Mouse (Mus musculus): ENCODE results near the gene Armh3.

Armh3 gene

GRCm38 (mm10) chr19:45789888-45790874 lies 208.1 kb downstream of the Armh3 start:
- no peak for DNase-seq (ENCODE audit: low spot score in 2 of 2)

DNA sequence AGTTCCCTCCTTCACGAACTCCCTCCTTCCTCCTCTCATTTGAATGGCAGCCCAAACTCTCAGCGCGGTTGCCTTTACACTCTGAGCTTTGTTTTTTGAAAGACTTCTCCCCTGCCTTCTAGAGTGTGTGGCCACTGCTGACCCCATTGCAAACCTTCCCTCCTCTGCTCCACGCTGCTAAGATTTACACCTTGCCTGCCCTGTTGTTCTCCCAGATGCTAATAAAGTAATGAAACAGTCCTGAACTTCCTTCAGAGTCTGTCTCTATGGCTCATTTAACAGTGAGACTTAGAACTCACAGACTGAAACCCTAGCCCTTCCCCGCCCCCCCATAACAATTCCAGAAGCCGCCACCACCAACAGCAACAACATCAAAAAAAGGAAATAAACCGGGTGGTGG lies 208.9 kb downstream of the Armh3 start:
- no peak for DNase-seq (ENCODE audit: low spot score in 2 of 2)

- DNase-seq (ENCODE audit: low spot score in 2 of 2), result no peak
Measured at GRCm38 (mm10) chr19:45788337-45788736, 210.0 kb downstream of the Armh3 start.

- no peak for DNase-seq (ENCODE audit: low spot score in 2 of 2)
Measured at GRCm38 (mm10) chr19:45787450-45787849, 210.8 kb downstream of the Armh3 start.

GRCm38 (mm10) chr19:45785470-45785869 lies 212.8 kb downstream of the Armh3 start:
- DNase-seq (ENCODE audit: low spot score in 2 of 2), result no peak

DNA sequence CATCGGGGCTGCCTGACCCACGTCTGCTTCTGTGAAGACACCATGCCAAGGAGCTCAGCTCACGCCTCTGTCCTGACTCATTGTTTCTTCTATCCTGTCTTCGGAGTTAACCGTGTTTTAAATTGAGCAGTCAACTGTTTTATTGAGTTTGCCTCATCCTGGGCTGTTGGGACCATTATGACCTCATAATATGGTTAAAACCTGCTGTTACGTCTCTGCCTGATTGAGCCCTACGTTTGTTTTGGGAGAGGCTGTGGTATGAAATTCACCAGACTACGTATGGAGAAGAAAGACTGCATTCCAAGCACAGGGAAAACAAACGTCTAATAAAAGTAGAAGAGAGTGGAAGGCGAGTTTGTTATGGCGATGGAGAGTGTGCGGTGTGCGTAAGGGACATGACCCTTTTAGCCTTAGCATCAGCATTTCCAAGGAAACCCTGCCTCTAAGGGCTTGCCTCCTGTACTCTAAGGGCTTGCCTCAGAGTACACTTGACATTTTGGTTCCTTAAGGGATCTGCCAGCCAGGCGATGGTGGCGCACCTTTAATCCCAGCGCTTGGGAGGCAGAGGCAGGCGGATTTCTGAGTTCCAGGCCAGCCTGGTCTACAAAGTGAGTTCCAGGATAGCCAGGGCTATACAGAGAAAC lies 214.2 kb downstream of the Armh3 start:
- DNase-seq (ENCODE audit: low spot score in 2 of 2), result no peak

- peak; percentile 96 for DNase-seq (ENCODE audit: low spot score in 2 of 2)
Measured at GRCm38 (mm10) chr19:45783181-45783932, 214.9 kb downstream of the Armh3 start, which contains the start of gene Mgea5. TSS of gene Mgea5 (minus strand) at chr19:45783837.

DNA sequence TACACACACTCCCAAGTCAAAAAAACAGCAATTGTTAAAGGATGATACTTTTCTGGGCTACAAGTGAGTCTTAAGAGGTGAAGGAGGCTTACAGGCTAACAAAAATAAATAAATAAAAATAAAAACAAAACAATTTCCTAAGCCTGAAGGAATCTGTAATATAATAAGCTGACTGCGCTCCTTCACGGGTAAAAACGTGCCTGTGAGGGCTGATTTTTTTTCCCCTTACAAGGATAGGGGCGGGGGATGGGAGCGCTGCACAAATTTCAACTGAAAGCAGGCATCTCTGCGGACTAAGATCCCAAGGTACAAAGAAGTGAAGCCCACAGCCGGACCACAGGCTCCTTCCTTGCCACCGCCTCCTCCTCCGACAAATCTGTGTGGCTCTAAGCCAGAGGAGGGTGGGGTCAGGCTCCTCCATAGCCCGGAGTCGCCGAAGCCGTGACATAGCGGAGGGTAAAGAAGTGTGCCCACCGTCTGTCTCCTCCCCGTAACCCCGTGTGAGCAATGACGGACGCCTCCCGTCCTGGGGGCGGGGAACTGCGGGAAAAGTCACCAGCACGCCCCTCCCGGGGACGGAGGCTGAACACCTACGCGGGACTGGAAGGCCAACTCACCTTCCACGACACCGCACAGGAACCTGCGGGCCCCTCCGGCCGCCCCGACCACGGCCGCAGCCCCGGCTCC lies 215.8 kb downstream of the Armh3 start:
- peak; percentile 37 to 69 for DNase-seq (ENCODE audit: low spot score in 2 of 2)

GRCm38 (mm10) chr19:45781676-45782075 lies 216.6 kb downstream of the Armh3 start:
- no peak for DNase-seq (ENCODE audit: low spot score in 2 of 2)

DNA sequence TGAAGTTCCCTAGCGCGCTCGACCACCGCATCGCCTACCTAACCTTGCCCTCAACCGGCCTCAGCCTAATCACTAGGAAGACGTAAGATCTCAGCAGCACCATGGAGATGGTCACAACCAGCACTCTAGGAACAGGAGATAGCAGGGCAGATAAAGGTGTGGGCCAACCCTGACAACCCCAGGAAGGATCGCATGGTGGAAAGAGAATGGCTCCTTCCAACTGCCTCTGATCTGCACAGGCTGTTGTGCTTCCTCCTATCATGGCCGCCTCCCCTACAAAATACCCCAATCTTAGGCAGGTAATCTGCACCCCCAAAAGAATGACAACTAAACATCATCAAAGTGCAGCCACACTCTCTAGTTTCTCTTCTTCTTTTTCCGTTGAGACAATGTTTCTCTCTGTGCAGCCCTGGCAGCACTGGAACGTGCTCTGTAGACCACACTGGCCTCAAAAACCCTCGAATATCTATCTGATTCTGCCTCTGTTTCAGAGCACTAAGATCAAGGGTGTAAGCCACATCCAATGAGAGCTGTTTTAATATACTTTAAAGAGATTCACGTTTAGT lies 217.9 kb downstream of the Armh3 start:
- DNase-seq (ENCODE audit: low spot score in 2 of 2), result no peak

DNA sequence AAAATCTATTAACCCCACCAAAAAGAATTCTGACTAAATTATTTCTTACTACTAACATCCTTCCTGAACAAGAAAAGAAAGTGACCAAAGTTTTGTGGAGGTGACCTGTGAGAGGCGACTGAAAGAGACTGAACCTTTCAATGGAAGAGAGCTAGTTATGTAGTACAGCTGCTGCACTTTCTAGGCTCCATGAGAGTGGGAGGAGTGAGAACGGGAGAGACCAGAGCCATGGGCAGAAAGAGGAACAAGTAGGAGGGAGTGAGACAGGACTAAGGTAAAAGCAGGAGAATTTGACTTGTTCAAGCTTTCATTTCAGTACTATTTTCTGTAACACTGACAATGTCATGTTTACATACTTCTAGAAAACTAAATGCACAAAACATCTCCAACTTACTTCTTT lies 222.8 kb downstream of the Armh3 start:
- no peak for DNase-seq (ENCODE audit: low spot score in 2 of 2)

DNA sequence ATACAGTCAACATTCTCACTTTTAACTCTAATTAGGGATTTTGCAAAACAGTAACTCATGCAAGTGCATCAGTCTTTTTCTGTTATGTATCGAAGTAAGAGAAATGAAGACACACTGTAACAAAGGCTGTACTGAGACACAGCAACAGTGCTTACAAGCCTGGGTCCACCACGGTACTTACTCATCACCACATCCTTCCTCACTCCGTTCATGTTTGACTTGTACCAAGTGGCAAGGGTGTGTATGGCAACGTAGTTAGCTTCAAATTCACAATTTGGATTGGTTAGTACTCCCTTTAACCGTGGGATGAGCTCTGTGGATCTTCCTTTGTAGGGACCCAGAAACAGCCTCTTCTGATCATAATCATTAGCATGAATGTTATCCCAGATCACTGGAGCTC lies 226.8 kb downstream of the Armh3 start:
- no peak for DNase-seq (ENCODE audit: low spot score in 2 of 2)
